Mouse (Mus musculus): ENCODE results near the gene Abi3. TPM values are rescaled to one million over a fixed set of nuclear protein-coding genes. Genes with fewer than 3 reads are reported as not detected.

Gene Abi3
- total and polyA plus RNA-seq, 2 experiments from 2014 or later = 0.19 to 1.5 TPM

DNA sequence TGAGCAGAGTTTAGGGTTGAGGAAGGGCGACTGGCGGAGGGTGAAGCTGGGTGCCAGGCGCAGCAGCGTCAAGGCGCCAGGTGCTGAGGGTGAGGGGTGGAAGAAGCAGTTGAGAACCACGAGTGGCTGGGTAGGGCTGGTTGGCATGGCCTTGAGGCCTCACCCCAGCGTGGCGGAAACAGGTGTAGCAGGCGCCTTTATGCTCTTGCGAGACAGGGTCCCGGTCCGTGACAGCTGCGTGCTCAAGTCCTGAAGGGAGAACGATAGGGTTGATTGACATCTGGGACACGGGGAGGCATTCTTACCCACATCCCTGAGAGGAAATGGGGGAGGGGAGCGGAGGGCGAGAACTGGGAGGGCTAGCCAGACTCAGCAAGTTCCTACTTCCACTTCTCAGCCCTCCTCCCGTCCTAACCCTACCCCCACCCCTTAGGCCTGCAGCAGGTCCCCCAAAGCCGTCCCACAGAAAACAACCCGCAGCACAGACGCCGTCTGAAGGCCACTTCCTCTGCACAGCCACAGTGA lies 8.1 kb downstream of the Abi3 start:
- Histone ChIP-seq H3K36me3 (ENCODE audit: insufficient read depth) (no peaks in the 10 kb centered on the region), H3K27me3 (ENCODE audit: insufficient read depth, low read length) (peaks cover 64% of the 10 kb centered on the region), H3K4me3 (ENCODE audit: low read depth, low read length) (no peak overlapping the region), H3K4me1 (ENCODE audit: insufficient read depth) (peaks cover 12% of the 10 kb centered on the region), H3K27ac (ENCODE audit: low read depth, low read length) (no peak overlapping the region), H3K9me3 (ENCODE audit: low read length) (no peaks in the 10 kb centered on the region), H3K9ac (no peak overlapping the region), H3K4me2 (ENCODE audit: low read depth) (no peak overlapping the region; the same call in 1 of the 2 replicates)
- ATAC-seq = no peak
- no peak for DNase-seq
- no peak for TF ChIP-seq CTCF (IDR thresholded peaks at IDR 0.05; ENCODE audit: low read depth)
- WGBS = 6% methylated on average over 22 of the region's 22 CpGs

DNA sequence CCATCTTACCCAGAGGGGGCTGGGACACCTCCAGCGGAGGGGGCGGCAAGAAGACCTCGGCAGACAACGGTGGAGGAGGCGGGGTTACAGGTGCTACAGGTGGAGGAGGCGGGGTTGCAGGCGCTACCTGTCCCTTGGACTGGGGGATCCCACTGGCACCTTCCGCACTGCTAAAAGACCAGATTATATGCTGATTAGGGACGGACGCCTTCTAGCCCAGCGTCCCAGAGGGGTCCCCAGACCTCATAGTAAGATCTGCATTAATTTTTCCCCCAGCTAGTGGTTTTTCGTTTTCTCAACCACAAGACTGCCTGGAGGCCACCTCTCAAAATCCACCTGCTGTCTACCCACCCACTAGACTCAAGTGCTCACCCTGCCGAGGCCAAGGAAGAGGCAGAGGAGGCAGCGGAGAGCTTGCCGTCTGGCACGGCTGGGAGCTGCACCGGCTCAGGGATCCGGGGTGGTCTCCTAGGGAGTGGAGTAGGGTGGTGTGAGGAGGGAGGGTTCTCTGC lies 8.6 kb downstream of the Abi3 start:
- Histone ChIP-seq H3K27me3 (ENCODE audit: insufficient read depth, low read length) (peaks cover 69% of the 10 kb centered on the region), H3K9ac (no peak overlapping the region), H3K9me3 (ENCODE audit: low read length) (no peaks in the 10 kb centered on the region), H3K36me3 (ENCODE audit: insufficient read depth) (no peaks in the 10 kb centered on the region), H3K4me3 (ENCODE audit: low read depth, low read length) (no peak overlapping the region), H3K4me2 (ENCODE audit: low read depth) (no peak overlapping the region; the same call in 1 of the 2 replicates), H3K4me1 (ENCODE audit: insufficient read depth) (peaks cover 11% of the 10 kb centered on the region), H3K27ac (ENCODE audit: low read depth, low read length) (no peak overlapping the region)
- no peak for TF ChIP-seq CTCF (IDR thresholded peaks at IDR 0.05; ENCODE audit: low read depth)
- DNase-seq (no peak), ATAC-seq (no peak; the same call in 1 of the 2 replicates)
- 8% methylated on average over 18 of the region's 18 CpGs for WGBS

DNA sequence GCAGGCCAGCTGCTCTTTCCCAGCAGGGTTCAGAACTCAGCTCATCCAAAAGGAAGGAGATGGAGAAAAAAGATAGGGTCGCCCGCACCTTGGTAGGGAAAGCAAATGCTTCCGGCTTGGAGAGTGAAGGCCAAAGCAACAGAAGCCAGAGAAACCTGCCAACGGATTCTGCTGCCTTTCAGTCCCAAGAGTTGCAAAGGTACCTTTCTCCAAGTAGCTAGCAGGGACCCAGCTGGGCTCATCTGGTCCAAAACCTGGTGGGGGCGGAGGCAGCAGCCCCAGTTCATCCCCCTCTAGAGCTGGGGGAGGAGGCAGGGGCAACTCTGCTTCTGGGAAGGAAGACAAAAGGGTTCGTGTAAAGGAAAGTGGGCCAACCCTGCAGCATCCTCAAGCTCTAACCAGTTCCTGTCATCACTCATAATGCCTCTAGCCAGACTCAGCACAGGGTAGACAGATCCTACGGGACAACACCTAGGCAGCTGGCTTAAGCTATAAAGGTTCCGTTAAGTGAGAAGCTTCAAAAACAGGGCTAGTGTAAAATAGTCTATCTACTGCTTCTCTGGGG lies 9.2 kb downstream of the Abi3 start:
- no peak overlapping the region for H3K4me3 ChIP-seq (ENCODE audit: low read depth, low read length)
- no peaks in the 10 kb centered on the region for H3K9me3 ChIP-seq (ENCODE audit: low read length)
- DNase-seq = no peak
- no peak overlapping the region for H3K4me2 ChIP-seq (ENCODE audit: low read depth)
- peaks cover 9% of the 10 kb centered on the region; the same call in 1 of the 2 replicates for H3K4me1 ChIP-seq (ENCODE audit: insufficient read depth)
- WGBS = 26% methylated on average over 8 of the region's 8 CpGs
- H3K27ac ChIP-seq (ENCODE audit: low read depth, low read length) = no peak overlapping the region
- H3K27me3 ChIP-seq (ENCODE audit: insufficient read depth, low read length) = peaks cover 75% of the 10 kb centered on the region
- TF ChIP-seq CTCF (IDR thresholded peaks at IDR 0.05; ENCODE audit: low read depth) = no peak
- H3K36me3 ChIP-seq (ENCODE audit: insufficient read depth) = no peaks in the 10 kb centered on the region
- no peak overlapping the region for H3K9ac ChIP-seq
- ATAC-seq = no peak

DNA sequence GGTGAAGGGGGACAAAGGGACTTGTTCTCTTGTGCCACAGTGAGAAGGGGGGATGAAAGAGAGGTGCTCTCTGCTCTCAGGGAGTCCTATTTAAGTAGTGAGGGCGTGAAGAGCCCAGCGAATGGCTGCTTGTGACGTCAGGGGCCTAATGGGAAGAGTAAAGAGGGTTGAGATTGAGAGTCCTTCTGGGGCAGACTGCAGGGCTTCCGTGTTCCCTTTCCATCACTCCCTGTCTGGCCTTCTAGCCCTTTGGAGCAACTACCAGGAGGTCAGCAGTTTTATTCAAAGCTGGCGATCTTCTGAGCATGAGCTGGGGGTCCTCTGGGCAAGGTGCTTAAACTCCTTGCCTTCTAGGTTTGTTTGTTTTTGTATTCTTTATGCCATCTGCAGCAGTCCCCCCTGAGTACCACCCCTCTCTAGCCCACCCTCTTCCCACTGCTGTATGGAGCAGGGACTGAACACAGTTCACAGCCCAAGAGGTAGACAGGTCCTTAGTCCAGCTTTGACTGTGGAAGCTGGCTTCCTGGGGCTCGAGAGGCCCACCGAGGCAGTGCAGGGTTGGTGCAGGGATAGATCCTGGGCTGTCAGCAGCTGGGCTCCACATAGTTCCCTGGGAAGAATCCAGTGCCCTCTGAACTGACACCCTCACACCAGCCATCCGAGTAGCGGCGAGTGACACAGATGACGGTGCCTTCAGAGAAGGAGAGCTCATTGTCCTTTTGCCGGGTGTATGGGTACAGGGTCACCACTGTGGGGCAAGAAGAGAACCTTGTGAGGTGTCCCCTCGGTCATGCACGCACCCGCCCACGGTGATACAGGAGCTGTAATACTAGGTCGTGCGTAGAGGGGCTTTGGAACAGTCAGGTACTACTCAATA lies 9.9 kb downstream of the Abi3 start:
- no peaks in the 10 kb centered on the region for H3K36me3 ChIP-seq (ENCODE audit: insufficient read depth)
- no peak overlapping the region for H3K4me2 ChIP-seq (ENCODE audit: low read depth)
- TF ChIP-seq CTCF (IDR thresholded peaks at IDR 0.05; ENCODE audit: low read depth) = no peak
- no peaks in the 10 kb centered on the region for H3K9me3 ChIP-seq (ENCODE audit: low read length)
- H3K27me3 ChIP-seq (ENCODE audit: insufficient read depth, low read length) = peaks cover 80% of the 10 kb centered on the region
- H3K27ac ChIP-seq (ENCODE audit: low read depth, low read length) = no peak overlapping the region
- 41% methylated on average over 18 of the region's 18 CpGs for WGBS
- H3K4me3 ChIP-seq (ENCODE audit: low read depth, low read length) = no peak overlapping the region
- ATAC-seq (no peak), DNase-seq (no peak)
- H3K4me1 ChIP-seq (ENCODE audit: insufficient read depth) = peaks cover 9% of the 10 kb centered on the region; the same call in 1 of the 2 replicates
- no peak overlapping the region for H3K9ac ChIP-seq

DNA sequence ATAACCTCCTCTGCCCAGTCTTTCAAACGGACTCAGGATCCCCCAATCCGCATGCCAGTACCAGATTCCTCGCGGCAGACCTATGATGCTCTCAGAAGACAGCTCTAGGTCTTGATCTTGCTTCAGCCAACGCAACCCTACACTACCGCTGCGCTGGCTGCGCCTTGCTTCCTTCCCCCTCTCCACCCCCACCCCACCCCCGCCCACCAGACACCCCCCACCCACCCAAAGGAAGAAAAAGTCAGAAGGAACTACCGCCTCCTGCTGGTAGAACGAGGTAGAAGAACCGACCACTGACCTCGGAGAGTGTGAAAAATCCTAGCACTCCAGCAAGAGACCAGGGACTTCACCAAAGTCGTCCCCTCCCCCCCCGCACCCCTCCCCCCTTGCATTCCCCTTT lies 10.6 kb downstream of the Abi3 start:
- H3K4me1 ChIP-seq (ENCODE audit: insufficient read depth) = peaks cover 9% of the 10 kb centered on the region; the same call in 1 of the 2 replicates
- ATAC-seq = no peak

DNA sequence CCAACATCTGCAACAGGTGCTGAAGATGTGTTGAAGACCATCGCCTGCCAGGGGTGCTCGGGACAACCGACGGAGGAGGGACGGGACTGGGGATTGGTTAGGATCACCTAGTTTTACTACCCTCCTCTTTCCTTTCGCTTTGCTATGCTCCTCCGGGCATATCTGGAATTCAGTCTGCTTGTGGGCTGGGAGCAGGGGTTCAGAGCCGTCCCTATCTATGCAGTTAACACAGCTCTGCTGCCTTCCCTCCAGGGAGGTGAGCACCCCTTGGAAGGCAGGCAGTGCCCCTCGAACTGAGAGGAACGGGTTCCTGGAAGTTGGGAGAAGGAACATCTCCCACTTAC lies 11.0 kb downstream of the Abi3 start:
- TF ChIP-seq CTCF (IDR thresholded peaks at IDR 0.05; ENCODE audit: low read depth) = no peak
- no peak overlapping the region for H3K27ac ChIP-seq (ENCODE audit: low read depth, low read length)
- H3K4me2 ChIP-seq (ENCODE audit: low read depth) = peak overlapping the region; percentile 41
- peak overlapping the region; percentile 24 for H3K4me3 ChIP-seq (ENCODE audit: low read depth, low read length)
- peaks cover 9% of the 10 kb centered on the region; the same call in 1 of the 2 replicates for H3K4me1 ChIP-seq (ENCODE audit: insufficient read depth)
- H3K36me3 ChIP-seq (ENCODE audit: insufficient read depth) = no peaks in the 10 kb centered on the region
- 6% methylated on average over 10 of the region's 10 CpGs for WGBS
- no peak overlapping the region for H3K9ac ChIP-seq
- no peaks in the 10 kb centered on the region for H3K9me3 ChIP-seq (ENCODE audit: low read length)
- DNase-seq = no peak
- no peak for ATAC-seq
- H3K27me3 ChIP-seq (ENCODE audit: insufficient read depth, low read length) = peaks cover 89% of the 10 kb centered on the region

More for the DNA sequence above, 10.6 kb downstream of the Abi3 start:
- H3K27me3 ChIP-seq (ENCODE audit: insufficient read depth, low read length) = peaks cover 86% of the 10 kb centered on the region
- no peaks in the 10 kb centered on the region for H3K36me3 ChIP-seq (ENCODE audit: insufficient read depth)
- 3% methylated on average over 15 of the region's 15 CpGs for WGBS
- TF ChIP-seq CTCF (IDR thresholded peaks at IDR 0.05; ENCODE audit: low read depth) = peak; percentile 6; the same call in 1 of the 2 replicates
- no peaks in the 10 kb centered on the region for H3K9me3 ChIP-seq (ENCODE audit: low read length)
- DNase-seq = no peak
- no peak overlapping the region for H3K27ac ChIP-seq (ENCODE audit: low read depth, low read length)
- no peak overlapping the region for H3K4me3 ChIP-seq (ENCODE audit: low read depth, low read length)
- no peak overlapping the region for H3K9ac ChIP-seq
- 0 out of 2 replicates have a peak overlapping the region, but pooled peaks have one; percentile 41 for H3K4me2 ChIP-seq (ENCODE audit: low read depth)
